Mouse (Mus musculus) intestine, embryonic 14.5 days (tissue): ENCODE measurements at regions not wholly inside any gene's neighbourhood (a gene's known extent, or its start where the extent isn't known, plus 50 kb on each side); places are given as distances from the start of the nearest gene placed in this dataset.

ENCODE experiments used
- ATAC-seq: fragments of 200-750 bp; cut with Nextera tagmentation; replicated peaks from 2 replicates; pipeline ENCODE4 v1.8.0; 2017; ENCODE audit warnings: low read depth, moderate number of reproducible peaks, moderate TSS enrichment, moderate library complexity; ENCODE audit not compliant: low FRiP score, low TSS enrichment
- DNase-seq: peaks from one replicate; pipeline ENCODE4 v3.0.0-alpha.2; 2018; ENCODE audit warnings: low spot score
- H3K27ac ChIP-seq: fragments of 300-500 bp; sonication (generic); 2 replicates; pipeline ENCODE4 v1.5.1; 2014; ENCODE audit warnings: low read depth, mild to moderate bottlenecking, control low read depth
- H3K27me3 ChIP-seq: fragments of 300-500 bp; sonication (generic); replicated peaks from 2 replicates; pipeline ENCODE4 v1.6.1; 2014; ENCODE audit warnings: low read length, control low read depth; ENCODE audit not compliant: control insufficient read depth, insufficient read depth
- H3K36me3 ChIP-seq: fragments of 300-500 bp; sonication (generic); 2 replicates; pipeline ENCODE4 v1.6.1; 2014; ENCODE audit warnings: low read length, control low read depth; ENCODE audit not compliant: control insufficient read depth, insufficient read depth
- H3K4me1 ChIP-seq: fragments of 300-500 bp; sonication (generic); replicated peaks from 2 replicates; pipeline ENCODE4 v1.6.1; 2014; ENCODE audit warnings: low read length, control low read depth, mixed read lengths; ENCODE audit not compliant: control insufficient read depth, insufficient read depth
- H3K4me2 ChIP-seq: fragments of 300-500 bp; sonication (generic); 2 replicates; pipeline ENCODE4 v1.6.1; 2014; ENCODE audit warnings: low read length
- H3K4me3 ChIP-seq: fragments of 300-500 bp; sonication (generic); 2 replicates; pipeline ENCODE4 v1.5.1; 2014; ENCODE audit warnings: low read depth, low read length, control low read depth, mixed read lengths
- H3K9ac ChIP-seq: fragments of 300-500 bp; sonication (generic); 2 replicates; pipeline ENCODE4 v1.6.1; 2014; ENCODE audit warnings: mild to moderate bottlenecking, low read length
- H3K9me3 ChIP-seq: fragments of 300-500 bp; sonication (generic); 2 replicates; pipeline ENCODE4 v1.6.1; 2016; ENCODE audit warnings: low read length, control low read depth; ENCODE audit not compliant: control insufficient read depth
- WGBS: fragments of 180-500 bp; shearing (Covaris S2); extraction: QIAGEN DNeasy Blood & Tissue Kit; methylation state at CpG from one replicate; pipeline ENCODE4 v1.1.7; 2014; 5-methylcytosine and 5-hydroxymethylcytosine counted together

DNA sequence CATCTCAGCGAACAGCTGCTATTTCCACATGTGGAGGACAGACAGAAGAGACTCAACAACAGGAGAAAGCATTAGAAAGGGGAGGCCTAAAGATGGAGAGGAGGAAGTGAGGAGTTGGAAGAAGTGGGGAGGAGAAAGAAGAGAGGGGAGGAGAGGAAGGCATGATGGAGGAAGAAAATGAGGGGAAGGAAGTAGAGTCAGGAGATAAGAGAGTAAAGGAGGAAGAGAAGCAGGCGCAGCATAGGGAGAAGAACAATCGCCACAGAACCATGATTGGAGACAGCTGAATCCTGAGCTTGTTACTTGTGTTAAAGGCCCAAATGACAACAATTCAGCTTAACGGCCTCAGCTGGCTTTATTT, 74.8 kb upstream of the Bmp2k start:
- Histone ChIP-seq H3K27ac (no peak overlapping the region; the same call in 1 of the 2 replicates), H3K9ac (no peak overlapping the region), H3K4me3 (no peak overlapping the region), H3K9me3 (no peaks in the 10 kb centered on the region), H3K4me2 (no peak overlapping the region), H3K4me1 (peaks cover 7% of the 10 kb centered on the region; the same call in 1 of the 2 replicates), H3K36me3 (no peaks in the 10 kb centered on the region), H3K27me3 (no peaks in the 10 kb centered on the region)
- no peak for ATAC-seq
- DNase-seq = no peak
- WGBS = 80% methylated on average over 4 of the region's 4 CpGs

- 88% methylated on average over 1 of the region's 1 CpGs for WGBS
- Histone ChIP-seq H3K4me3 (no peak overlapping the region), H3K27me3 (no peaks in the 10 kb centered on the region), H3K9me3 (no peaks in the 10 kb centered on the region), H3K36me3 (no peaks in the 10 kb centered on the region), H3K9ac (no peak overlapping the region), H3K4me1 (peaks cover 7% of the 10 kb centered on the region; the same call in 1 of the 2 replicates), H3K4me2 (no peak overlapping the region), H3K27ac (no peak overlapping the region)
- DNase-seq (no peak), ATAC-seq (no peak)
Observed at GRCm38 (mm10) chr5:96923526-96923925, 74.0 kb upstream of the Bmp2k start.

- Histone ChIP-seq H3K27ac (no peak overlapping the region), H3K4me1 (peaks cover 7% of the 10 kb centered on the region; the same call in 1 of the 2 replicates), H3K9ac (no peak overlapping the region), H3K27me3 (no peaks in the 10 kb centered on the region), H3K4me3 (no peak overlapping the region), H3K9me3 (no peaks in the 10 kb centered on the region), H3K4me2 (no peak overlapping the region), H3K36me3 (no peaks in the 10 kb centered on the region)
- 86% methylated on average over 7 of the region's 7 CpGs for WGBS
- no peak for DNase-seq
- ATAC-seq = no peak
Observed at GRCm38 (mm10) chr5:96924736-96925429, 72.6 kb upstream of the Bmp2k start.

DNA sequence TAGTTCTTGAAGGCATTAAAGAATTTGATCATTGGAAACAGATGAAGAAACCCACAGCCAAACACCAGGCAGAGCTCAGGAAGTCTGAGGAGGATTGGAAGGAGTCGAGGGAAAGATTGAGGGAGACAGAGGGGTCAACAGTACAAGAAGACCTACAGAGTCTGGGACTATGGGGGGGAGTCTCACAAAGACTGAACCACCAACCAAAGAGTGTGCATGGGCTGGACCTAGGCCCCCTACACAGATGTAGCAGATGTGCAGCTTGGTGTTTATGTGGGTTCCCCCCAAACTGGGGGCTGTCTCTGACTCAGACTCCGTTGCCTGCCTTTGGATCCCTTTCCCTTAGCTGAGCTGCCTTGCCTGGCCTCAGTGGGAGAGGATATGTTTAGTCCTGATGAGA, 71.5 kb upstream of the Bmp2k start:
- ATAC-seq (no peak), DNase-seq (no peak)
- 66% methylated on average over 2 of the region's 2 CpGs for WGBS
- no peak overlapping the region for H3K4me2 ChIP-seq
- H3K36me3 ChIP-seq = no peaks in the 10 kb centered on the region
- H3K9ac ChIP-seq = no peak overlapping the region
- no peak overlapping the region for H3K27ac ChIP-seq
- H3K4me1 ChIP-seq = peaks cover 7% of the 10 kb centered on the region; the same call in 1 of the 2 replicates
- H3K9me3 ChIP-seq = no peaks in the 10 kb centered on the region
- H3K4me3 ChIP-seq = no peak overlapping the region
- no peaks in the 10 kb centered on the region for H3K27me3 ChIP-seq

GRCm38 (mm10) chr5:96931091-96931490, 66.4 kb upstream of the Bmp2k start:
- DNase-seq = no peak

GRCm38 (mm10) chr5:96931576-96932152, 65.8 kb upstream of the Bmp2k start:
- H3K4me3 ChIP-seq = no peak overlapping the region
- no peaks in the 10 kb centered on the region for H3K27me3 ChIP-seq
- no peak overlapping the region for H3K4me2 ChIP-seq
- H3K4me1 ChIP-seq = no peaks in the 10 kb centered on the region
- ATAC-seq (no peak), DNase-seq (no peak)
- no peaks in the 10 kb centered on the region for H3K36me3 ChIP-seq
- 56% methylated on average over 4 of the region's 4 CpGs for WGBS
- no peak overlapping the region for H3K9ac ChIP-seq
- no peak overlapping the region for H3K27ac ChIP-seq
- no peaks in the 10 kb centered on the region for H3K9me3 ChIP-seq

More at GRCm38 (mm10) chr5:96931091-96931490, 66.4 kb upstream of the Bmp2k start:
- no peak overlapping the region for H3K4me3 ChIP-seq
- ATAC-seq = no peak
- no peak overlapping the region for H3K9ac ChIP-seq
- no peaks in the 10 kb centered on the region for H3K27me3 ChIP-seq
- no peaks in the 10 kb centered on the region for H3K9me3 ChIP-seq
- no peak overlapping the region for H3K27ac ChIP-seq
- 53% methylated on average over 2 of the region's 2 CpGs for WGBS
- no peak overlapping the region for H3K4me2 ChIP-seq
- H3K4me1 ChIP-seq = no peaks in the 10 kb centered on the region
- no peaks in the 10 kb centered on the region for H3K36me3 ChIP-seq

GRCm38 (mm10) chr5:96936239-96936638, 61.2 kb upstream of the Bmp2k start:
- H3K27me3 ChIP-seq = no peaks in the 10 kb centered on the region
- 66% methylated on average over 3 of the region's 3 CpGs for WGBS
- ATAC-seq (no peak), DNase-seq (no peak)
- peaks cover 4% of the 10 kb centered on the region; the same call in 1 of the 2 replicates for H3K4me1 ChIP-seq
- H3K27ac ChIP-seq = no peak overlapping the region
- H3K36me3 ChIP-seq = no peaks in the 10 kb centered on the region
- H3K9me3 ChIP-seq = no peaks in the 10 kb centered on the region
- H3K4me3 ChIP-seq = no peak overlapping the region
- H3K4me2 ChIP-seq = no peak overlapping the region
- H3K9ac ChIP-seq = no peak overlapping the region

DNA sequence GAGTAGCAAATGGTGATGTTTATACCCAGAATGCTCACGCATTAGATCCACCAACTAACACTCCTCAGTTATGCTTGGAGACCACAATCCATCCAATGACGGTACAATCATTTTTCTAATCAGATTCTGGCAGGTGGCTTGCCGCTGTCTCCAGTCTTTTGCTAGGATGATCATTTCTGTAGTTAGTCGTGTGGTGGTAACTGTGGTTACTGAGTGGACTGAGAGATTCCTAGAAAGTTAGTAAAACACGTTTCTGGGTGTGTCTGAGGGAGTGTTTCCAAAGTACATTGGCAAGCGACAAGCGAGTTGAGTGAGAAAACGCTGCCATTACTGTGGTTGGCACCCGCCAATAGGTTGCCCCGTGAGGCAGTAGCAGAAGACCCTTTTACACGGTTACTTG, 58.8 kb upstream of the Bmp2k start:
- no peaks in the 10 kb centered on the region for H3K27me3 ChIP-seq
- H3K27ac ChIP-seq = no peak overlapping the region
- peaks cover 4% of the 10 kb centered on the region; the same call in 1 of the 2 replicates for H3K4me1 ChIP-seq
- WGBS = 85% methylated on average over 11 of the region's 11 CpGs
- ATAC-seq (no peak), DNase-seq (no peak)
- no peaks in the 10 kb centered on the region for H3K36me3 ChIP-seq
- H3K4me2 ChIP-seq = no peak overlapping the region
- H3K9ac ChIP-seq = no peak overlapping the region
- H3K9me3 ChIP-seq = no peaks in the 10 kb centered on the region
- H3K4me3 ChIP-seq = no peak overlapping the region

- Histone ChIP-seq H3K4me2 (no peak overlapping the region), H3K9ac (no peak overlapping the region), H3K4me3 (no peak overlapping the region), H3K27me3 (no peaks in the 10 kb centered on the region), H3K27ac (no peak overlapping the region), H3K36me3 (no peaks in the 10 kb centered on the region), H3K4me1 (peaks cover 4% of the 10 kb centered on the region; the same call in 1 of the 2 replicates), H3K9me3 (no peaks in the 10 kb centered on the region)
- ATAC-seq = no peak
- WGBS = 64% methylated on average over 1 of the region's 1 CpGs
- DNase-seq = no peak
Observed at GRCm38 (mm10) chr5:96939273-96939672, 58.2 kb upstream of the Bmp2k start.
